Mouse (Mus musculus): ENCODE results near the gene Bsph1. TPM values are rescaled to one million over a fixed set of nuclear protein-coding genes. Genes with fewer than 3 reads are reported as not detected.
"Not testable (repeated sequence)": the region's sequence is repeated elsewhere in the genome, so short reads cannot be mapped to it uniquely, and the experiment has no call there.

Gene Bsph1
- polyA plus RNA-seq (2014; fragmentation: Nextera tagmentation; extraction: Ambion mirVana), result not detected in 2 replicates

GRCm38 (mm10) chr7:13450541-13450940 lies at the start of gene Bsph1:
TSS of gene Bsph1 (plus strand) at chr7:13450841.
- H3K9ac ChIP-seq (replicated peaks; ENCODE audit: low read depth, low read length); ATAC-seq (ENCODE audit: low read depth); H3K4me3 ChIP-seq (ENCODE audit: low read depth, low read length); H3K4me2 ChIP-seq (ENCODE audit: low read depth, low read length); H3K9me3 ChIP-seq (ENCODE audit: control insufficient read depth, low read length); H3K27ac ChIP-seq (ENCODE audit: low read depth, low read length); H3K36me3 ChIP-seq (ENCODE audit: control insufficient read depth, insufficient read depth, low read length); H3K4me1 ChIP-seq (ENCODE audit: control insufficient read depth, insufficient read depth, low read length); H3K27me3 ChIP-seq (ENCODE audit: control insufficient read depth, insufficient read depth, low read length): not testable (repeated sequence)
- 78% methylated on average over 1 of the region's 1 CpGs for WGBS

GRCm38 (mm10) chr7:13511539-13511938 lies 60.9 kb downstream of the Bsph1 start:
- Histone ChIP-seq H3K4me2 (ENCODE audit: low read depth, low read length) (no peak overlapping the region), H3K36me3 (ENCODE audit: control insufficient read depth, insufficient read depth, low read length) (no peaks in the 10 kb centered on the region), H3K4me1 (ENCODE audit: control insufficient read depth, insufficient read depth, low read length) (no peaks in the 10 kb centered on the region), H3K27me3 (ENCODE audit: control insufficient read depth, insufficient read depth, low read length) (no peaks in the 10 kb centered on the region), H3K9ac (replicated peaks; ENCODE audit: low read depth, low read length) (no peak overlapping the region), H3K4me3 (ENCODE audit: low read depth, low read length) (no peak overlapping the region), H3K27ac (ENCODE audit: low read depth, low read length) (no peak overlapping the region), H3K9me3 (ENCODE audit: control insufficient read depth, low read length) (no peaks in the 10 kb centered on the region)
- ATAC-seq (ENCODE audit: low read depth), result no peak
- WGBS, result 67% methylated on average over 1 of the region's 1 CpGs

Other genes with a start within 250 kb of the Bsph1 start
- gene Vmn1r89, start 237.8 kb upstream of the Bsph1 start, polyA plus RNA-seq (2014; fragmentation: Nextera tagmentation; extraction: Ambion mirVana), result not detected in 2 replicates
- 27.5 and 29.1 TPM in 2 replicates for gene Lig1, start 173.6 kb upstream of the Bsph1 start, polyA plus RNA-seq (2014; fragmentation: Nextera tagmentation; extraction: Ambion mirVana)
- 4.9 and 5.8 TPM in 2 replicates for gene Zswim9, start 172.1 kb upstream of the Bsph1 start, polyA plus RNA-seq (2014; fragmentation: Nextera tagmentation; extraction: Ambion mirVana)
- 0.62 and 1.1 TPM in 2 replicates for gene Pla2g4c, start 126.2 kb upstream of the Bsph1 start, polyA plus RNA-seq (2014; fragmentation: Nextera tagmentation; extraction: Ambion mirVana)
- not detected in 2 replicates for gene Cabp5, start 52.7 kb upstream of the Bsph1 start, polyA plus RNA-seq (2014; fragmentation: Nextera tagmentation; extraction: Ambion mirVana)
- gene Bsph2, start 120.2 kb downstream of the Bsph1 start, polyA plus RNA-seq (2014; fragmentation: Nextera tagmentation; extraction: Ambion mirVana), result not detected in 2 replicates
- not detected in 2 replicates for gene Sult2a5, start 173.1 kb downstream of the Bsph1 start, polyA plus RNA-seq (2014; fragmentation: Nextera tagmentation; extraction: Ambion mirVana)